Mouse (Mus musculus) erythroblast, adult 5-6 weeks (primary cell): ENCODE measurements around the gene Zfp536. TPM values are rescaled to one million over a fixed set of nuclear protein-coding genes. Genes with fewer than 3 reads are reported as not detected.

Experiments used
- ATAC-seq: replicated peaks from 2 replicates; pipeline ENCODE4 v1.8.0; 2016; ENCODE audit warnings: moderate number of reproducible peaks, mild to moderate bottlenecking, moderate TSS enrichment, inconsistent platforms; ENCODE audit not compliant: poor library complexity, low FRiP score, severe bottlenecking
- total RNA-seq, 2 experiments: library from RNA; stranded (forward) in 1 of 2; stranded (reverse) in 1 of 2; fragments of 150-400 nt in 1 of 2; fragments of 200-764, 138-1000 nt in 1 of 2; gene quantifications; 2 replicates each; pipeline versions ENCODE4 v1.2.3 to v1.2.4; 2015 to 2017; ENCODE audit warnings: low replicate concordance in 2 of 2

Gene Zfp536
- not detected in 2 replicates for total RNA-seq (2015; ENCODE audit: low replicate concordance)
- not detected in 2 replicates for total RNA-seq (2017; ENCODE audit: low replicate concordance)

DNA sequence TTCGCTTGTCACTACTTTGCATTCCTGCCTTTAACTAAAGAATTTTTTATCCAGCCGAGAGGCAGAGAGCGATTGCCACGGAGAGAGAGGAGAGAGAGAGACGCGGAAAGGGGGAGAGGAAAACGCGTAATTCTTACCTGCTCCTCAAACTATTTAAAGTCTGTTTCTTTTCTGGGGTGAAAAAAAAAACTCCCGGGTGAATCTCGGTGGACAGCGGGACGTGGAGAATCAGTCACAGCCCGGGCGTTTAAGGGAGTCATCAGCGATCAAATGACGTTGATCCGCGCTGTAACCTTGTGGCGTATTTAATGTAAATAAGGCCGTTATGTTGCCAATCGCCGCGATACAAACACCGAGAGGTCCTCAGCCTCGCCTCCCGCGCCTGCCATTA lies at the start of gene Zfp536:
Zfp536 (minus strand) TSS at position 330 of the 391 bp plus-strand sequence.
- no peak for ATAC-seq

DNA sequence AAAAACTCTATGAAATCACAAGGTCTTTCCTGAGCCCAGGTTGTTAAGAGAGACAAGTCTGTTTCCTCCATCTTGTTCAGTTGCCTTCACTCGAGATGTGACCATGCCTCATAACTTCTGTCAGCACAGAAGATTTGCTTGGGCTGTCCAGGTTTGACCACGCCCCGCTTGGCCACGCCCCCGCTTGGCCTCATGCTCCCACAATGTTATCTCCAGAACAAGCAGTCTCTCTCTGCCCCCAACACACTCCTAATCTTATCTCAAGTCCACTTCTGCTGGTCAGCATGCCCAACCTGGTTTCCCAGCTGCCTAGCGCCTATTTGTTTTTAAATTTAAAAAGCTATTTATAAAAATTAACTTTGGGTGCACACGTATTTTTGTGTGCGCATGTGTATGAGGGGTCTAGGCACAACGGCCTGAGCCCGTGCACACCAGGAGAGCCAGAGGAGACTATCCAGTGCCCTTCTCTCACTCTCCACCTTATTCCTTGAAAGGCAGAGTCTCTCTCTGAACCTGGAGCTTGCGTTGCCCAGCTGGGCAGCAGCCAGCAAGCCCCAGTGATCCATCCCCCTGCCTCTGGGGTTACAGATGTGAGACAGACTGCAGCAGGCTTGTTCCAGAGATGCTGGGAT lies 47.3 kb upstream of the Zfp536 start:
- no peak for ATAC-seq

DNA sequence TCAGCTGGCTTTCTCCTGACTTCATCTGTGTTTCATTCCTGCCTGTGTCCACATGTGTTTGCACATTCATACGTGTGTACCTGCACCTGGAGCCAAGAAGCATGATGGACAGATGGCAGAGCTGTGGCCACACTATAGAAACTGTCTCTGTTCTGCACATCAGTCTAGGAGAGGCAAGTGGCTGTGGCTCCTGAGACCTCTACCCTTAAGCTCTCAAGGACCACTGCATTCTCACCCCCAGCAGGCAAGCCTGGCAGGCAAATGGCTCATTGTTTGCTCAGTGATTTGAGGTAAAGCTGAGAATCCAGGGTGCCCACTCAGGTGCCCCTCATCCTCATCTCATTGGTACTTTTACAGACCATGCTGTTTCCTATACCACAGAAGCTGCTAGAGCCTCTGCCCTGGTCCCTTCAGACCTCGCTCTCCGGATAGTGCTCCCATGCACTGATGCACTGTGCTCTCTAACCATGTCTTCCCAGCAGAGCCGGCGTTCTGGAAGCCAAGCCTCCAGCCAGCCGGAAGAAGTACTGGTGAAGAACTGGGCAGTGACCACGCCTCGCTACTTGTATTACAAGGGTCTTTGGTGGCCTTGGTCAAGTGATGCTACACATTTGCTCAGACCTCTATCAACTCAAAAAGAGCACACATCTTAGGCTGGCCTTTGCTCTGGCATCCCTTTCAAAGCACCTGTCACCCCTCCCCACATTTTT lies 45.3 kb upstream of the Zfp536 start:
- ATAC-seq = no peak

DNA sequence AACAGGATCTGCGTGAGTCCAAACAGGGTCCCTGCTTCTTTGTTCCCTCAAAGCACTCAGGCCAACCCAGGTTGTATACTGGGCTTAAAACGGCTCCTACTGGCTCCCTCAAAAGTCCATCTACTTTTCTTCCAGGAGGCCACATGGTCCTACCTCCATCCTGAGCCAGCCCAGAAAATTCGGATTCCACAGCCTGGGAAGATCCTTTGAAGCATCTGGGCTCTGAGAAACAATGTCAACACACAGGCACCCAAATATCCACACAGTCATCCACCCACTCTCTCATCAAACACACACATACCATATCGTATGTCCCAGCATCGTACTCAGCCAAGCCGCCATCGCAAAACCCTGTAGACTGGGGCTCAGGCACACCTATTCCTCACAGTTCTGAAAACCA lies 43.5 kb upstream of the Zfp536 start:
- ATAC-seq = no peak

DNA sequence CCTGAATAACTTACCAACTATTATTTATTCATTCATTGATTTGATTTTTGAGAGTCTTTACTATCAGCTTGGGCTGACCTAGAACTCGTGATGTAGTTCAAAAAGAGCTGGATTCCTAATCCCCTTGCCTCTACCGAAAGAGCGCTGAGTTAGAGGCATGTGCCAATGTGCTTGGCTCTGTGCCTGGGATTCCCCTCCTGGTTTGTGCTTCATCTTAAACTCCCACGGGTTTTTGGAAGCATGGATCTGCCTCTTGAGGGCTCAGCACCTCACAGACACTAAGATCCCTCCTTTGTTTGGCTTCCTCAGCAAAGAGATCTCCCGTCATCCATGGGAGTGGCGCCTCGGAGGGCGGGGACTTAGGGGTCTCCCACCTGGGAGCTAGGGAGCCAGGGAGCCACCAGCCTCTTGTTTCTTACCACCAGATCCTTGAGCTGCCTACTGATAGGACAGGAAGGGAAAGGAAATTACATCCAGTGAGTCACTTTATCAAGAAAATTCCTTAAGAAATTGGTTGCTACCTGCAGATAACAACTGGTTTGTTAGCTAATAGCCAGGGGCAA lies 41.5 kb upstream of the Zfp536 start:
- ATAC-seq = no peak

DNA sequence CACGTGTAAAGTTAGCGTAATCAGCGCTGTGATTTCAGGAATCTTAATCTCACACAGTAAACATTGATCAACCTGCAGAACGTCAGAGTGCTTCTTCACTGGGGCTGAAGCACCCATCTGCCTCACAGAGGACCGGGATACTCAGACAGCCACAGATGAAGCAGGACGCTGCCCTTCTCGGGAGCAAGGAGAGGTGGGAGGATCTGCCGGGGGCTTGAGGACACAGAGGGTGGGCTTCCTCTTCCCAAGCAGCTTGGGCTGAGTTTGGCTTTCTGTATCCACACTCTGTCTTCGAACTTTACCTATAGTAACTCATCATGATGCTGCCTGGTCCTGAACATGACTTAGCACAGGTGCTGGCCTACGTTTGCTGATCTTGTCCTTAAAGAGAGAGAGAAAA lies 40.2 kb upstream of the Zfp536 start:
- no peak for ATAC-seq

DNA sequence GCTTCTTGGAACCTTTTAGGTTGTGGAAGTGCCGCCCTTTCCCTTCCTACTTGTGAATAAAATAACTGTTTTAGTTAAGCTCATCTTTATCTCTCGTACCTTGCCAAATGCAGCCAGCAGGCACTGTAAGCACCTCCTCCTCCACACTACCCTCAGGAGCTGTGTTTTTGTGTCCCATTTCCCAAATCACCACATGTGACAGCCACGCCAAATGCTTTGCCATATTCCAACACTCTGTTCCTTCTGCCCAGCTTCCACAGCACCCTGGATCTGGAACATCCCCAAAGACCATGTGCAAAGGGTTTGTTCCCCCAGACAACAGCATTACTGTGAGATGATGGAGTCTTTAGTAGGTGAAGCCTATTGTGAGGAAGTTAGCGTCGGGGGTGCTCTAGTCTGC lies 36.5 kb upstream of the Zfp536 start:
- ATAC-seq = no peak

DNA sequence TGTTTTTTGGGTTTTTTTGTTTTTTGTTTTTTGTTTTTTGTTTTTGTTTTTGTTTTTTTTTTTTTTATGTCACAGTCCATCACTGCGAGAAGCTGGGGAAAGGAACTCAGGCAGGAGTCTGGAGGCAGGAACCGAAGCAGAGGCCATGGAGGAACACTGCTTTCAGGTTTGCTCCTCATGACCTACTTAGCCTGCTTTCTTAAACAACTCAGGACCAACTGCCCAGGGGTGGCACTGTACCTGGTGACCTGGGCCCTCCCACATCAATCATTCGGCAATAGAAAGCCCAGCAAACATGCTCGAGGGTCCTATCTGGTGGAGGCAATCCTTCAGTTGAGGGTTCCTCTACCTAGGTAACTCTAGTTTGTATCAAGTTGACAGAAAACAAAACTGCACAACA lies 35.6 kb upstream of the Zfp536 start:
- ATAC-seq = no peak

DNA sequence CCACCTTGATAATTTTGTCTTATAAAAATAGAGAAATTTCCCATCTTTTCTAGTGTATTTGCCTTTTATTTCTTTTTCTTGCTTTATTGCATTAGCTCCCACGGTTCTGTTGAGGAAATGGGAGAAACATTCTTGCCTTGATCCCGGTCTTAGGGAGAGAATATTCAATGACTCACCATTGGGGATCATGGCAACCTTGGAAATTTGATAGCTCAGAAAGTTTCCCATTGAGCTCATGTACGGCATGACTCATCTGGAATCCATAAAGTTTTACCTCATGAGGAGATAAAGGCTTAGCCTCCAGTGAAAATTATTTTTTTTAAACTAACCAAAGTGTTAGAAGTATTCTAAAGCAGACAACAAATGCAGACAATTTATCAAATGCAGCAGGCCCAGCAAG lies 27.7 kb upstream of the Zfp536 start:
- no peak for ATAC-seq

DNA sequence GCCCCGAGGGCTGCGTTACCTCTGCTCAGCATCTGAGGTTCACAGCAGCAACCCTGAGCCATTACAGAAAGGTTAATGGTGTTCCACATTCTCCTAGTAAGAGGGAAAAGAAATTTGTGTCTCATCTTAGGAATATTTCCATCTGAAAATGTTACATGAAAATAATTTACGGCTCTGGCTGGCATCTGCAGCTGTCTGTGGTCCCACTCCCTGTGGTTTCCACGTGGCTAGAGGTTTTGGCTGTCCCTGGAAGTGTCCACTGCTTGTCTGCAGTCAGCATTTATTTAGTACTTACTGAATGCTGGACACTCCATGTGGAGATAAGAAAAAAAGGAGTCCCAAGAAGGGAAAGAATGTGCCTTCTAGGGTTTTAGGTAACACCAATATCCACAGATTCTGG lies 15.3 kb upstream of the Zfp536 start:
- no peak for ATAC-seq

DNA sequence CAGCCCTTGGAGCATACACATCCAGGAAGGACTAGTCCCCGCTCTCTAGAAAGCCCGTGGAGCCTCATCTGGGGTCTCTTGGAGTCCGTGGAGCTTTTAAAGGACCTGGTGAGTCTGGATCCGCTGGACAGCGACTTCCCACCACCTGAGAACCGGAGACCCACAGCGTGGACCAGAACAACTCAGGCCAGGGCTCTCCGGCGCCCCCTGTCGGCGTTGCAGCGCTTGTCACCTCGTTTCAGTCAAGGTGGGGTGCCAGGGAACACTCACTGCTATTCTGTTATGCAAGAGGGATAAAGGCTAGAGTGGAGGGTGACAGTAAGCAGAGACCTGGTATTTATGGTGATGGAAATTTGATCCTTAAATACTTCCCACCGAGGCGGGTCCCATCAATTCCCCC lies 2.1 kb upstream of the Zfp536 start:
- no peak for ATAC-seq

DNA sequence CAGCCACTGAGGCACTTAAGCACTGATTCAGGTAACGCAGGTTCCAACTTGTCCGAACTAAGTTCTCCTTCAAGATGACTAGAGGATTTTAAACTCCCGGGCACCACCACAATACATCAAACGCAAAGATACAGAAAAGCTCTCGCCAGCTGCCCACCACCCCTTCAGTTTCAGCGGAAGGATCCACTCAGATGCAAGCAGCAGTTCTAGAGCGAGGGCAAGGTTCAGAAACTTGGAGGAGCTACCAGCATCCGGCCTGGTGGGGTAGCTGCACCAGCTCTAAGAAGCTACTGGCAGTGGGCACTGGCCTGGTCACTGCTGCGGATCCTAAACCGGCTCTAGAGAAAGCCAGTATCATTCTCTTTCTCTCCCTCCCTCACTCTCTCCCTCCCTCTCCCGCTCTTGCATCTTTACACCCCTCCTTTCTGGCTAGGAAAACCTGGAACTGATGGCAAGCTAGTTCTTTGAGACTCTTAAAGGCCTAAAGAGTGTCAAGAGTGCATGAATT lies 1.1 kb upstream of the Zfp536 start:
- no peak for ATAC-seq

DNA sequence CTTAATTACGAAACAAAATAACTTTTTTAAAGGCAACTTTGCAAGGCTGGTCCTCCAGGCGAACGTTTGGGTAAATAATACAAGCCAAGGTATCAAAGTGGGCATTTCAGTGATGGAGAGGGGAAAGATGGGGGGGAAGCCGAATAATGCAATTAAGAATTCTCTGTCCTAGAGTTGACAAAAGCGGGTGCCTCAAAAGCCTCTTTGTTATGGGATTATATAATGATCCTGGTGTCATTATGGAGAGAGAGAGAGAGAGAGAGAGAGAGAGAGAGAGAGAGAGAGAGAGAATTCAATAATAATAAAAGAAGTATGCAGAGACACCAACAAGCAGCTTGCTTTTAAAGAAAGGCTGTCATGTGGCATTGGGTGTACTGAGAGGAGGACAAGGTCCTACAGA lies 465 bp upstream of the Zfp536 start:
- ATAC-seq = no peak

DNA sequence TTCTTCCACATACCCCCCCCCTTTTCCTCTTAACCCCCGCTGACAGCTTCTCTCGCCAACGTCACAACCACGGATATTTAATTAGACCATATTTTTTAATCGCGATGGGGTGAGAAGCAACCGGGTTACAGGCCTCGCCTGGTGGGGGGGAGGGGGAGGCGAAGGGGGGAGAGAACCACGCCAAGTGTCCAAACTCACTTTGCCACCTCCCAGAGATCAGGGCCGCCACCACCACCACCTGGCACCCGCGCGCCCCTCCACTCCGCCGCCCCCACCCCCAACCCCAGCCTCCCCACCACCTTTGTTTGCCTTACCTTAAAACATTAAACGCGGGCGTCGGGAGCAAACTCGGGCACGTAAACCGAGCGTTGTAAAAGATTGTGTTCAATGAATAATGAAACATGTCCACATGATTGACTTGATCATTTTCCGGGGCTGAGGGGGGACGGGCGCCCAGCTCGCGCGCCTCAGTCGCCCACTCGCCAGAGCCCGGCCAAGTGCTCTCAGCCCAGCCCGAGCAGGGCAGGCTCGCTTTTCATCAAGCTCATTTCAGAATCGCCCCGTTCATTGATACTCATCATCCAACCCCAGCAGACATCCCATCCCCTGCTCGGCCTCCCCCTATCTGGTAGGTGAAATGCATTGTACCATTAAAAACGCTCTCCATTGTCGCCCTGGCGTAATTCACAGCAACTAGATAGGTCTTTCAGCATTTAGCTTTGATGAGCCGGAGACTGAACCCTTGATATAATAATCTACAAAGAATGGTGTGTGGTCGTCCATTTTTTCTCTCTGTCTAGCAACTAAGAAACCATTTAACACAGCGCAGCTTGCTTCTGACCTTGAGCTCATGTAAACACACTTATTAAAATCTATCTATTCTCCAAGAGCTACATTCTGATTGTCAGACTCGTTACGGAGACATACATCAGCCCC lies 797 bp downstream of the Zfp536 start:
- no peak for ATAC-seq

DNA sequence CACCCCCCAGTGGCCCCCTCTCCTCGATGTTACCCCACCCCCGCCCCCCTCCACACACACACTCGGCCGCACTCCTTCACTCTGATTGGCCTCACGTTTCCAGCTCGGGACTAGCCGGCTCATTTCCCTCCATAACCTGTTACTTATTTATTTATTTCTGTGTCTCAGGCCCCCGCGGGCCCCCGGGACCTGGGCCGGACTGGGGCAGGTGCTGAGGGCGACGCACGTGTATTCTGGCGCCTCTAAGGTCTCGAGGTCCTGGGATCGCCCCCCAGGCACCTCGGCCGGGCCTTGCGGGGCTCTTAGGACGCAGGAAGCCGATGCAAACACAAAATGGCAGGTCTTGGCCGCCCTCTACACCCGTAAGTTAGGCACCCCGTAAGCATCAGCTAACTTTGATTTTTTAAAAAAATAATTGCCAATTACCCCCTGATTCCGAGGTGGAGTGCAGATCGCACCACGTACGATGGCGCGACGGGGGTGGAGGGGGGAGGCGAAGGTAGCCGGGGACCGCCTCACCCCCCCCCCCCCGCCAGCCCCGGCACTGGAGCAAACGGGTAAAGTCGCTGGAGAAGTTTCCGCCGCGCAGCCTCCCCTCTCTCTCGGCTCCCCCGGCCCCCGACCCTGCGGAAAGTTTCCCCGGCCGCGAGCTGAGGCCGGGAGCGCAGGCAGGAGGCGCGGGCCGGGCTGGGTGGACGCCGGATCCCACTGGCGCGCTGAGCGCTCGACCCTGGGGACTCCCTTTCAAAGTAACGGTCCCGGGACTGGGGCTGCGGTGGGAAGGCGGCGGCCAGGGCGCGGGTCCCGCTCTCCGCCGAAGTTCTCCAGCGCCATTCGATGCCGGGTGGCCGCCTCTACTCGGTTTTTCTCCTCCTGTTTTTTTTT lies 1.7 kb downstream of the Zfp536 start:
- ATAC-seq = no peak

DNA sequence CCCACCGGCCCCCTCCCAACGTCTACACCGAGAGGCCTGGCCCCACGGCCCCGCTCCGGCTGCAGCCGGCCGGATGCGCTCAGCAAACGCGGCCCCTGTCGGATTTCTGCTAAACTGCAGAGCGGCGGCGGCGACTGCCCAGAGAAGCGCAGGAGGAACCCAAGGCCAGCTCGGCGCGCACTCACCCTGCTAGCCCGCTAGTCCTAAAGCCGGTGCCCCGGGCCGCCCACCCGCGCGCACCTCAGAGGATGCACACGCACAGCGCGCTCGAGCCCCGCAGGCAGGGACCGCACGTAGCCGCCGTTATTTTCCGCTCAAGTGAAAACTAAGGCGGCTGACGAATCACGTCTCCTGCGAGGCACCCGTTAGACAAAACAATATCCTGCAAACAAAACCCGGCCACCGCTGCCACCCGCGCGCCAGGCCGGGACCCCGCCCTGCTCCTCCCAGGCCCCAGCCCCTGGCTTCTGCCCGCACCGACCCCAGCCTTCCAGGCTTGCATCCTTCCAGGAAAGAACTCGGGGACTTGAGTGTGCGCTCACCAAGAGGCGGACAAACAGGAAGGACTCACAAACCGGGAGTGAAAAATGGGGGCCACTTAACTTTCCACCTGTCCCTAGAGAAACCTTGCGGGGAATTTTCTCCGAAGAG lies 2.9 kb downstream of the Zfp536 start:
- ATAC-seq = no peak

DNA sequence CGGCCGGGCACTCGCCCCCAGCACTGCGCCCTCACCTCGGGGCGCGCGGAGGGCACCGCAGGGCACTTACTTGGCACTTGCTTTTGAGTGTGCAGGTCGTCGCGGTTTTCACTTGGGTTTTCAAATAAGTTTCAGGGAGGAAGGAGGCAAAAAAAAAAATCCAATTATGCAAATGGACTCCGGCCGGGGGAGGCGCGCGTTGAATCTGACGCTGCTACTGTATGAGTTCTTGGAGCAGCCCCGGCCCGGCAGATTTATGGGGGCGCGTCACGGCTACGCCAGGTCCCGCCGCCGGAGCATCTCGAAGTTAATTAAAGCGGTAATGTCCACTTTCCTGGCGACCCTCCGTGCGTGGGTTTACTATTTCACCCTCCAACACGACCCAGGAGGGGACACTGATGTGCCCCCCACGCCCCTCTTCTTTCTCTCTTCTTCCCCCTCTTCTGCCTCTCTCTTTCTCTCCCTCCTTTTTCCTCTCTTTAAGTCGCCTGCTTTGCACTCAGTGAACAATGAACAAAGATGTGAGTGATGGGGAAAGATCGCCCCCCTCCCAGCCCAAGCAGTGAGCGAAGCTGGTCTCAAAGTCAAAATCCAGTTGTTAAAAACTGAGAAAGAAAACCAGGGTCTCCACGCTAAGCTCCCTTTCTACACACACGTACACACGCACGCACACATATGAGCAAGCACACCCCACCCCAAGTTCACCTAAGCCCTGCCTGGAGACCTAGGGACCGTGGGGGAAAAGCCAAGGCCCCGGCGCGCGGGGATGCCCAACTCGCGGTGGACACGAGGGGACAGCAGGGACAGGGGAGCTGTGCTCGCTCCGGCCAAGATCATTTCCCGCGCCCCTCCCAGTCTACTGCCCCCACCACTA lies 3.7 kb downstream of the Zfp536 start:
- no peak for ATAC-seq

DNA sequence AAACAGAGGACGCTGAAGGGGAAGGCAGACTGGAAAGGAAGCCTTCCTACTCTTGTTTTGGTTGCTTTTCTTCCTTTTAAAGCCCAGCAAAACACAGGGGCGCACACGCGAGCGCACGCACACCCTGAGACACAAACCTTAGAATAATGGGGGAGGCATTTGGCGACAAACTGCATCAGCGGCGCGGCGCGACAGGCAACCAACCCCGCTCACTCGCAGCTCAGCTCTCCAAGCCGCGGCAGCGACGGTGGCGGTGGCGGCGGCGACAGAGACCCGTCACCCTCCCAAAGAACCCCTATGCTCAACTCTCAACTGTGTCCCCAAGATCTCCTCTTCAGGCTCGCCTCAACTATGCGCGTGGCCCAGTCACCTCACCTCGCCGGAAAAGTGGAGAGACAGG lies 4.4 kb downstream of the Zfp536 start:
- no peak for ATAC-seq
